Mouse (Mus musculus) erythroblast, embryonic 14.5 days (primary cell): ENCODE results near the gene Gal3st2b. TPM values are rescaled to one million over a fixed set of nuclear protein-coding genes. Genes with fewer than 3 reads are reported as not detected.
"Not testable (repeated sequence)": the region's sequence is repeated elsewhere in the genome, so short reads cannot be mapped to it uniquely, and the experiment has no call there.

Experiments used
- H3K27me3 ChIP-seq: 2 replicates; pipeline ENCODE4 v1.6.1; 2012; ENCODE audit warnings: inconsistent platforms; ENCODE audit not compliant: control insufficient read depth
- H3K36me3 ChIP-seq: 2 replicates; pipeline ENCODE4 v1.6.1; 2012; ENCODE audit warnings: mild to moderate bottlenecking, inconsistent platforms; ENCODE audit not compliant: control insufficient read depth
- H3K4me1 ChIP-seq: 2 replicates; pipeline ENCODE4 v1.6.1; 2012; ENCODE audit warnings: inconsistent platforms; ENCODE audit not compliant: control insufficient read depth
- H3K4me3 ChIP-seq: replicated peaks from 2 replicates; pipeline ENCODE3; 2012; ENCODE audit warnings: moderate library complexity, mild to moderate bottlenecking, inconsistent platforms
- H3K9me3 ChIP-seq: 2 replicates; pipeline ENCODE4 v1.6.1; 2012; ENCODE audit warnings: low read length, inconsistent platforms, mixed read lengths; ENCODE audit not compliant: control insufficient read depth
- GATA1 ChIP-seq: IDR thresholded peaks from 2 replicates; pipeline ENCODE4 v1.6.1; 2012; ENCODE audit warnings: low read length, inconsistent platforms, mixed read lengths
- TAL1 ChIP-seq: IDR thresholded peaks from 3 replicates; pipeline ENCODE4 v1.6.1; 2012; ENCODE audit warnings: low read length, inconsistent platforms, mixed read lengths
- polyA plus RNA-seq: library from polyadenylated mRNA; stranded (reverse); fragments of >175 nt; gene quantifications from 2 replicates; pipeline ENCODE4 v1.2.3, GENCODE M21; 2012

Gene Gal3st2b
- polyA plus RNA-seq, 1 experiment = not detected

DNA sequence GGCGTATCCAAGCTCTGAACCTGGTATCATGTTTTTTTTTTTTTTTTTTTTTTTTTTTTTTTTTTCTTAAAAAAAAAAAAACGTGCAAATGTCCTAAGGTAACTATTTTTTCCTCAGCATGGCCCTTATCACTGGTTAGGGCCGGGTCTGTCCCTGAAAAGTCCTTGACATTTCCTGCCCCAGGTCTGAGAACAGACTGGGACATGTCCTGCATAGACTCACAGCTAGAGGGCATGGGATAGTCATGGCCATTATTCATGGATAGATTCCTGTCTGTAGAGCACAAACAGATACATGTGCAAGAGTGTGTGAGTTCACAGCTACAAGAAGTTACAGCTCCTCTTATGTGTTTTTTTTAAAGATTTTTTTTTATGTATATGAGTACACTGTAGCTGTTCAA, 70.7 kb downstream of the Gal3st2b start:
- no peaks in the 10 kb centered on the region for H3K4me1 ChIP-seq
- H3K4me3 ChIP-seq = no peak overlapping the region
- no peaks in the 10 kb centered on the region for H3K9me3 ChIP-seq
- TF ChIP-seq GATA1 (no peak), TAL1 (no peak)
- H3K36me3 ChIP-seq = no peaks in the 10 kb centered on the region
- no peaks in the 10 kb centered on the region for H3K27me3 ChIP-seq

DNA sequence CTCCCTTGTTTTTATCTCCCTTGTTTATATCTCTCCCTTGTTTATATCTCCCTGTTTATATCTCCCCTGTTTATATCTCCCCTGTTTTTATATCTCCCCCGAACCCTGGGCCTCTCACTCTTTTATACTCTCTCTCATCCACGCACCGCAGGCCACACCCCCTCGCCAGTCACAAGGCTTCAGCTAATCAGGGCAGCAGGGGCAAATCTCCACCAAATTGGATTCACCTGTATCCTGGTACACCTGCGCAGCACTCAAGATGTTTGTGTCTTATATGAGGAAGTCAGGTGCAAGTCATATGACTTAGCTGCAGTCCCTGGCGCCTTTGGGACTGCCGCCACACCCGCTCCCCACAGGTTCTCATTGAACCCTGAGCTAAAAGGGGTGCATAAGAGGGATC, 72.1 kb downstream of the Gal3st2b start, which contains the start of gene Gal3st2c:
Gene Gal3st2c (plus strand): TSS at position 301 of the 400 bp plus-strand sequence.
- not testable (repeated sequence) for H3K36me3 ChIP-seq, H3K4me3 ChIP-seq, H3K27me3 ChIP-seq, H3K9me3 ChIP-seq, H3K4me1 ChIP-seq

DNA sequence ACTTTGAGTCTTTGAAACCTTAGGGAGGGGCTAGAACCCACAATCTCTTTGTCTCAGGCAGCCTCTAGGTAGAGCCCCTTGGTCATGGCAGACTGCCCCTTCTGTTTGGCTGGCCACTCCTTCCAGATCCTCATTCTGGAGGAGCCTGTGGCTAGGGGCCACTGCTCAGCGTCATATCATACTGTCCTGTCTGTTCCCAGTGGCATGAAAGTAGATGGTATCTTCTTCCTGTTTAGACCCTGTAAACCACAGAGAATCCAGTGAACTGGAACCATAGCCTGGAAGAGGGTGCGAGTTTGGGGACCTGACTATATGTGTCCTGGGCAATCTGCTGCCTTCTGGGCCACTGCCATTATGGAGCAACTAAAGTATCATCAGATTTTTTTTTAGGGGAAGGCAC, 73.0 kb downstream of the Gal3st2b start:
- not testable (repeated sequence) for H3K4me1 ChIP-seq, H3K9me3 ChIP-seq, H3K36me3 ChIP-seq, H3K27me3 ChIP-seq, H3K4me3 ChIP-seq

DNA sequence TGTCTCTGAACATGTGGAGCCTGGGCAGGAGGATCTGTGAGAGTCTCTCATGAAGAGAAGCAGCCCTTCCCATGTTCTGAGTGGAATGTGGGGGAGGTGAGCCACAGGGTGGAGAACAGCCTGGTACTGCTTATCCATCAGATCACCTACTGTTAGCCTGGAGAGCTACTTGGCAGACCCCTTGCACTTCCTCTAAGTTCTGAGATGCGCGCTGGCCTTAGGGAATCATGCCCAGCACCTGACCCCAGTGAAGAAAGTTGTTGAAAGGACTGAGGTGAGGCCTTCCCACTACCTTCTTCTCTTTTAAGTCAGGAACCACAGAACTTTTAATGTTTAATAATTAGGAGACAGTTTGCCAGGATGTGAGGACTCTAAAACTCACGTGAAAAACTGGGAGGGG, 73.4 kb downstream of the Gal3st2b start:
- not testable (repeated sequence) for H3K9me3 ChIP-seq, H3K36me3 ChIP-seq, H3K27me3 ChIP-seq, H3K4me3 ChIP-seq, H3K4me1 ChIP-seq

Other genes starting within 250 kb of the Gal3st2b start
- 0.06 TPM in 1 of 2 replicates, not detected in the other for gene Bok, start 232.7 kb upstream of the Gal3st2b start, polyA plus RNA-seq
- 4.0 and 4.6 TPM in 2 replicates for gene Atg4b, start 166.8 kb upstream of the Gal3st2b start, polyA plus RNA-seq
- 2.1 and 5.0 TPM in 2 replicates for gene Thap4, start 163.4 kb upstream of the Gal3st2b start, polyA plus RNA-seq
- gene Dtymk, start 116.4 kb upstream of the Gal3st2b start, polyA plus RNA-seq = 8.8 and 10.0 TPM in 2 replicates
- 0.26 and 0.33 TPM in 2 replicates for gene Ing5, start 114.3 kb upstream of the Gal3st2b start, polyA plus RNA-seq
- 0.13 and 0.14 TPM in 2 replicates for gene D2hgdh, start 93.4 kb upstream of the Gal3st2b start, polyA plus RNA-seq
- not detected in 2 replicates for gene Gal3st2, start 57.0 kb upstream of the Gal3st2b start, polyA plus RNA-seq
- gene Gal3st2c, start 72.2 kb downstream of the Gal3st2b start, polyA plus RNA-seq = 0.01 TPM in 1 of 2 replicates, not detected in the other
- gene Neu4, start 102.1 kb downstream of the Gal3st2b start, polyA plus RNA-seq = not detected in 2 replicates
- gene Pdcd1, start 134.2 kb downstream of the Gal3st2b start, polyA plus RNA-seq = not detected in 2 replicates